Mouse (Mus musculus): ENCODE measurements around the gene Uckl1. TPM values are rescaled to one million over a fixed set of nuclear protein-coding genes. Genes with fewer than 3 reads are reported as not detected.
A peak's percentile ranks its signal among the peaks of the same experiment; 100 is the strongest.

The Uckl1 gene
- polyA plus RNA-seq (2015; fragmentation: Nextera tagmentation; extraction: Ambion mirVana) = 58.5 and 69.8 TPM in 2 replicates

GRCm38 (mm10) chr2:181584411-181584942, at the start of gene Uckl1:
Gene Uckl1, minus strand, starts transcription at chr2:181584892.
- Histone ChIP-seq H3K9me3 (ENCODE audit: control insufficient read depth, low read length) (no peaks in the 10 kb centered on the region), H3K27me3 (replicated peaks; ENCODE audit: control insufficient read depth, insufficient read depth, low read length) (no peaks in the 10 kb centered on the region), H3K4me2 (ENCODE audit: low read length) (no peak within 1 kb of the TSS), H3K27ac (ENCODE audit: low read length) (no peak within 1 kb of the TSS), H3K4me1 (replicated peaks; ENCODE audit: control insufficient read depth, insufficient read depth, low read length) (peaks cover 14% of the 10 kb centered on the region), H3K4me3 (replicated peaks; ENCODE audit: low read length) (no peak within 1 kb of the TSS), H3K36me3 (ENCODE audit: control insufficient read depth, insufficient read depth) (peaks cover 37% of the 10 kb centered on the region), H3K9ac (replicated peaks; ENCODE audit: low read depth, low read length) (no peak within 1 kb of the TSS)
- ATAC-seq = no peak
- 90% methylated on average over 4 of the region's 4 CpGs for WGBS

DNA sequence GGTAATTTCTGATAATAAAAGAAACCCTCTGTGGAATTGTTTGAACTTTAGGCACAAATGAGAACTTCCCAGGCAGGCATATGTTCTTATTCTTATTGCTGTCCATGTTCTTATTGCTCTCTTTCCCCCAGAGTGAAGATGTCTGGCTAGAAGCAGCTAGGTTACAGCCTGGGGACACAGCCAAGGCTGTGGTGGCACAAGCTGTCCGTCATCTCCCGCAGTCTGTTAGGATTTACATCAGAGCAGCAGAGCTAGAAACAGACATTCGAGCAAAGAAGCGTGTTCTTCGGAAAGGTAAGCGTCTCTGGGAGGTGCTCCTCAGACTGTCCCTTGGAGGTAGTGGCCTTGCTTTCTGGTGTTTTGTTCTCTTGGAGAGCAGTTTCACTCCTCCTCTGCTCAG, 47.9 kb upstream of the Uckl1 start:
- no peak for ATAC-seq
- H3K4me2 ChIP-seq (ENCODE audit: low read length) = no peak overlapping the region

GRCm38 (mm10) chr2:181628471-181628870, 43.8 kb upstream of the Uckl1 start:
- Histone ChIP-seq H3K4me1 (replicated peaks; ENCODE audit: control insufficient read depth, insufficient read depth, low read length) (no peaks in the 10 kb centered on the region), H3K4me2 (ENCODE audit: low read length) (no peak overlapping the region), H3K27me3 (replicated peaks; ENCODE audit: control insufficient read depth, insufficient read depth, low read length) (no peaks in the 10 kb centered on the region), H3K27ac (ENCODE audit: low read length) (no peak overlapping the region), H3K9me3 (ENCODE audit: control insufficient read depth, low read length) (no peaks in the 10 kb centered on the region), H3K4me3 (replicated peaks; ENCODE audit: low read length) (no peak overlapping the region), H3K9ac (replicated peaks; ENCODE audit: low read depth, low read length) (no peak overlapping the region), H3K36me3 (ENCODE audit: control insufficient read depth, insufficient read depth) (peaks cover 17% of the 10 kb centered on the region)
- no peak for ATAC-seq

More for the DNA sequence above, 47.9 kb upstream of the Uckl1 start:
- H3K9me3 ChIP-seq (ENCODE audit: control insufficient read depth, low read length) = no peaks in the 10 kb centered on the region
- no peak overlapping the region for H3K9ac ChIP-seq (replicated peaks; ENCODE audit: low read depth, low read length)
- no peak overlapping the region for H3K4me3 ChIP-seq (replicated peaks; ENCODE audit: low read length)
- 85% methylated on average over 6 of the region's 6 CpGs for WGBS
- peaks cover 29% of the 10 kb centered on the region for H3K36me3 ChIP-seq (ENCODE audit: control insufficient read depth, insufficient read depth)
- no peaks in the 10 kb centered on the region for H3K27me3 ChIP-seq (replicated peaks; ENCODE audit: control insufficient read depth, insufficient read depth, low read length)
- H3K4me1 ChIP-seq (replicated peaks; ENCODE audit: control insufficient read depth, insufficient read depth, low read length) = no peaks in the 10 kb centered on the region
- H3K27ac ChIP-seq (ENCODE audit: low read length) = no peak overlapping the region

DNA sequence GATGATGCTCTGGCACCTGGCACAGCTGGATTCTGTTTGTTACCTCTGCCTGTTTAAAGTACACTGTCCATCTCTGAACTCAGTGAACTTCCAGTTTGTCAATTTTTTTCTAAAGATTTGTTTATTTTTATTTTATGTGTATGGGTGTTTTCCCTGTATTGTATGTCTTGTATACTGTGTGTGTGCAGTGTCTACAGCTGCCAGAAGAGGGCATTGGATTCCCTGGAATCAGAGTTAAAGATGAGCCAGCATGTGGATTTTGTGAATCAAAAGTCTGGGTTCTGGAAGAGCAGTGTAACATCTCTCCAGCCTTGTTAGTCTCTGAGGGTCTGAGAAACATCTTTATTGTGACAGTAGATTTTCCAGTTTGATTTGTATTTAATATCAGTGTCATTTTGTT, 38.7 kb upstream of the Uckl1 start:
- no peak overlapping the region for H3K4me3 ChIP-seq (replicated peaks; ENCODE audit: low read length)
- no peaks in the 10 kb centered on the region for H3K27me3 ChIP-seq (replicated peaks; ENCODE audit: control insufficient read depth, insufficient read depth, low read length)
- peaks cover 32% of the 10 kb centered on the region for H3K36me3 ChIP-seq (ENCODE audit: control insufficient read depth, insufficient read depth)
- H3K27ac ChIP-seq (ENCODE audit: low read length) = no peak overlapping the region
- H3K4me1 ChIP-seq (replicated peaks; ENCODE audit: control insufficient read depth, insufficient read depth, low read length) = no peaks in the 10 kb centered on the region
- no peak for ATAC-seq
- no peaks in the 10 kb centered on the region for H3K9me3 ChIP-seq (ENCODE audit: control insufficient read depth, low read length)
- H3K9ac ChIP-seq (replicated peaks; ENCODE audit: low read depth, low read length) = no peak overlapping the region
- no peak overlapping the region for H3K4me2 ChIP-seq (ENCODE audit: low read length)

DNA sequence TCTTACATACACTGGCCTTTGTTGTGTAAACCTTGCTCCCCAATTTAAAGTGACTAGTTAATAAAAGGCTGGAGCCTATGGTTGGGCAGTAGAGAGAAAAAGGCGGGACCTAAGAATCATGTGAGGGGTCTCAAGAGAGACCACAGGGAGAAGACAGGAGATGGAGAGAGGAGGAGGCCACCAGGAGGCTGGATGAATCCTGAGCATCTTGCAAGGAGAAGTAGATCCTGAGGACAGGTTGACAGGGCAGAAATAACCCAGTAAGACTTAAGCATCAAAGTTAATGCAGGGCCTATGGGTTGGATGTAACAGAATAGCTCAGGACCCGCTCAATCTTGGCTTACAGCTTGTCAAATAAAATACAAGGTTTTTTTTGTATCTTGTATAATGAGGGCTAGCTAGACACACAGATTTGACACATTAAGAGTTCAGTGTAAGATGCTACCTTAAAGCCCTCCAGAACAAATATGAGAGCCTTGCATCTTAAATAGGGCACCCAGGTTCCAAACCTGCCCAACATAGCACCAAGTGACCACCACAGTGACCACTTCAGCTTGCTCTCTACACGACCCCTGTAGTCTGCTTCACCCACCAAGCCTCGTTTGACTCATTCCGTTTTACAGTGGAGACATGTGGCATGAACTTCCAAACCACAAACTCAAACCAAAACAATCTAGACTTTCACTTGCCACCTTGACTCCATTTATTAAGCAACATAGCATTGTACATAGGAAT, 34.2 kb upstream of the Uckl1 start:
- no peak overlapping the region for H3K4me3 ChIP-seq (replicated peaks; ENCODE audit: low read length)
- no peak overlapping the region for H3K27ac ChIP-seq (ENCODE audit: low read length)
- H3K4me1 ChIP-seq (replicated peaks; ENCODE audit: control insufficient read depth, insufficient read depth, low read length) = no peaks in the 10 kb centered on the region
- no peaks in the 10 kb centered on the region for H3K9me3 ChIP-seq (ENCODE audit: control insufficient read depth, low read length)
- ATAC-seq = no peak
- H3K27me3 ChIP-seq (replicated peaks; ENCODE audit: control insufficient read depth, insufficient read depth, low read length) = no peaks in the 10 kb centered on the region
- H3K36me3 ChIP-seq (ENCODE audit: control insufficient read depth, insufficient read depth) = peaks cover 23% of the 10 kb centered on the region
- 87% methylated on average over 5 of the region's 5 CpGs for WGBS
- H3K9ac ChIP-seq (replicated peaks; ENCODE audit: low read depth, low read length) = no peak overlapping the region
- H3K4me2 ChIP-seq (ENCODE audit: low read length) = no peak overlapping the region

- no peak overlapping the region for H3K4me3 ChIP-seq (replicated peaks; ENCODE audit: low read length)
- H3K9ac ChIP-seq (replicated peaks; ENCODE audit: low read depth, low read length) = no peak overlapping the region
Measured at GRCm38 (mm10) chr2:181602367-181602766, 17.7 kb upstream of the Uckl1 start.

DNA sequence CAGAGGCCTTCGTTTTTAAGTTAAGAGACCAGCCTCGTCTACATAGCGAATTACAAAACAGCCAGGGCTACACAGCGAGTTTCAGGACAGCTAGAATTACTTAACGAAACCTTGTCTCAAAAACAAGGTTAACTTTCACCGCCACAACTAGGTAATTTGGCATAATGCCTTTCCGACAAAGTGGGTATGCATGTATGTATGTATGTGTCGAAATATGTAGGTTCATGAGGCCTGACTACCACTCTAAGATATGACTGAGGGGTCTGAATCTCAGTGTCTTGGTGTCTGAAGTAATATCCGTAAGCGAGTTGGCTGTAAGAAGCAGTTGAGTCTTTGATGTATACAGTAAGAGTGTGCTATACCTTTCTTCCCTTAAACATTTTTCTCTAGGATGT, 17.1 kb upstream of the Uckl1 start:
- Histone ChIP-seq H3K27me3 (replicated peaks; ENCODE audit: control insufficient read depth, insufficient read depth, low read length) (no peaks in the 10 kb centered on the region), H3K36me3 (ENCODE audit: control insufficient read depth, insufficient read depth) (no peaks in the 10 kb centered on the region), H3K4me2 (ENCODE audit: low read length) (peak overlapping the region; percentile 66), H3K9me3 (ENCODE audit: control insufficient read depth, low read length) (no peaks in the 10 kb centered on the region), H3K9ac (replicated peaks; ENCODE audit: low read depth, low read length) (peak overlapping the region; percentile 92), H3K4me3 (replicated peaks; ENCODE audit: low read length) (peak overlapping the region; percentile 97), H3K27ac (ENCODE audit: low read length) (no peak overlapping the region), H3K4me1 (replicated peaks; ENCODE audit: control insufficient read depth, insufficient read depth, low read length) (peaks cover 33% of the 10 kb centered on the region)
- no peak for ATAC-seq
- WGBS = 28% methylated on average over 10 of the region's 10 CpGs

More at GRCm38 (mm10) chr2:181602367-181602766, 17.7 kb upstream of the Uckl1 start:
- ATAC-seq = no peak
- peak overlapping the region; percentile 66 for H3K4me2 ChIP-seq (ENCODE audit: low read length)
- H3K27ac ChIP-seq (ENCODE audit: low read length) = no peak overlapping the region
- no peaks in the 10 kb centered on the region for H3K27me3 ChIP-seq (replicated peaks; ENCODE audit: control insufficient read depth, insufficient read depth, low read length)
- no peaks in the 10 kb centered on the region for H3K9me3 ChIP-seq (ENCODE audit: control insufficient read depth, low read length)
- no peaks in the 10 kb centered on the region for H3K36me3 ChIP-seq (ENCODE audit: control insufficient read depth, insufficient read depth)
- H3K4me1 ChIP-seq (replicated peaks; ENCODE audit: control insufficient read depth, insufficient read depth, low read length) = peaks cover 33% of the 10 kb centered on the region
- 76% methylated on average over 4 of the region's 4 CpGs for WGBS

DNA sequence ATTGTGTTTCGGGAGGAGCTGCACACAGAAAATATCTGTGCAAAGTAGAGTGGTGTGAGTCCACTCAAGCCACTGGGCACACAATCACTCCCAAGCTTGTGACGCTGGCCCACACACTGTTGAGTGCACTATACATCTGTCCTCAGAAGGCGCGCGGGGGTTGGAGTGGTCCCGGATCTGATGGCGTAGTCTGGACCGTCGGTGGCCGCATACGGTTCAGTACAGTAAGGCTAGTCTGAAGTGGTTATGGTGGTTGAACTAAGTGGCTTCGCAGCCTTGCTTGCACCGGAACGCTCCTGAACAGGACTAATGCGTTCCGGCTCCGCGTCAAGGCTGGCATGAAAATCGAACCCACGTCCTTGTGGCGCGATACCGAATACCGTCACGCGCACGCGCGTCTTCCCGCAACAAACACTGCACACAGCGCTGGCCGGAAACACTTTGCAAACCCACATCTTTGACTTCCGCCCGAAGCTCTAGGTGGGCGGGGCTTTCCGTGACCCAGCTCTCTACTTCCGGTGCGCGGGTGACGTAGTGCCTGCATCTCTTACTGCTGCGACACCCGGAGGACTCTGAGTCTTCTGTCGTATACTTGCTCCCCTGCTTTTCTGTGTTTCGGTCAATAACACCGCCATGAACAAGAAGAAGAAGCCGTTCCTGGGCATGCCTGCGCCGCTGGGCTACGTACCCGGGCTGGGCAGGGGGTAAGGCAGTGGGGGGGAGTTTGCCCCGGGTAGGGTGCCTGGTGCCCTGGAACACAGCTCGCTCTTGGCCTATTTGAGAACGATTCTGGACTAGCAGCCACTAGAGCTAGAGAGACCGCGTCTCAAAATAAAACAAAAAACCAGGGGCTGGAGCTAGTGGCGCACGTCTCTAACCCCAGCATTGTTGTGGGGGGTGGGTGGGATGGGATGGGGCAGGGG, 16.4 kb upstream of the Uckl1 start:
- 1% methylated on average over 57 of the region's 57 CpGs for WGBS
- Histone ChIP-seq H3K9me3 (ENCODE audit: control insufficient read depth, low read length) (no peaks in the 10 kb centered on the region), H3K27ac (ENCODE audit: low read length) (peak overlapping the region; percentile 82), H3K4me1 (replicated peaks; ENCODE audit: control insufficient read depth, insufficient read depth, low read length) (peaks cover 33% of the 10 kb centered on the region), H3K27me3 (replicated peaks; ENCODE audit: control insufficient read depth, insufficient read depth, low read length) (no peaks in the 10 kb centered on the region), H3K36me3 (ENCODE audit: control insufficient read depth, insufficient read depth) (no peaks in the 10 kb centered on the region), H3K9ac (replicated peaks; ENCODE audit: low read depth, low read length) (peak overlapping the region; percentile 92), H3K4me3 (replicated peaks; ENCODE audit: low read length) (peak overlapping the region; percentile 97), H3K4me2 (ENCODE audit: low read length) (peak overlapping the region; percentile 66)
- ATAC-seq = peak; percentile 95

DNA sequence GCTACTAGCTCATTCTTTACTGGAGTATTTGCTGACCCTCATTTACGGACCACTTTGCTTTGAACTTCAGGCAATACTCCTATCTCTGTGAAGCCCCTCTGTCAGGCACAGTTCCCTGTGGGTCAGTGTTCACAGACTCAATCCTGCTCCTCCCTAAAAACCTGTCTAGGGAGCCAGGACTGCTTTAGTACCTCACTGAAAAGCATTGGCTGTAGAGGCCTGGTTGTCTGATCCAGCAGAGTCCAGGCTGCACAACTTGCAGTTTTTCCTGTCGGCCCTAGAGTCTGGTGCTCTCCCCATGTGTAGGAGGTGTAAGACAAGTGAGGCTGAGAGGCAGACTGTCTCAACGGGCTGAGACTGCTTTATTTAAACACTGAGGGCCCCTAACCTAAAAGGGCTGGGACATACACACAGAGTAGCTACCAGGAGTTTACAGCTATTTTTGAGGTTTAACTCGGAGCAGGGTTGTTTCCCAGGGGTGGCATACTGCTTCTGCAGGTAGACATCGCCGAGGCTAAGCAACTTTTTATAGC, 15.6 kb upstream of the Uckl1 start:
- H3K27me3 ChIP-seq (replicated peaks; ENCODE audit: control insufficient read depth, insufficient read depth, low read length) = no peaks in the 10 kb centered on the region
- H3K9ac ChIP-seq (replicated peaks; ENCODE audit: low read depth, low read length) = peak overlapping the region; percentile 69; the same call in 1 of the 2 replicates
- no peaks in the 10 kb centered on the region for H3K36me3 ChIP-seq (ENCODE audit: control insufficient read depth, insufficient read depth)
- no peak overlapping the region for H3K27ac ChIP-seq (ENCODE audit: low read length)
- H3K9me3 ChIP-seq (ENCODE audit: control insufficient read depth, low read length) = no peaks in the 10 kb centered on the region
- ATAC-seq = no peak
- WGBS = 66% methylated on average over 6 of the region's 6 CpGs
- peaks cover 33% of the 10 kb centered on the region for H3K4me1 ChIP-seq (replicated peaks; ENCODE audit: control insufficient read depth, insufficient read depth, low read length)
- peak overlapping the region; percentile 66 for H3K4me2 ChIP-seq (ENCODE audit: low read length)
- peak overlapping the region; percentile 97 for H3K4me3 ChIP-seq (replicated peaks; ENCODE audit: low read length)
